Mouse (Mus musculus): ENCODE results near the gene Trappc6a. TPM values are rescaled to one million over a fixed set of nuclear protein-coding genes. Genes with fewer than 3 reads are reported as not detected.
A peak's percentile ranks its signal among the peaks of the same experiment; 100 is the strongest.

Trappc6a gene
- polyA plus RNA-seq, 3 experiments from 2014 or later = 24.6 to 47.8 (median 43.3) TPM

DNA sequence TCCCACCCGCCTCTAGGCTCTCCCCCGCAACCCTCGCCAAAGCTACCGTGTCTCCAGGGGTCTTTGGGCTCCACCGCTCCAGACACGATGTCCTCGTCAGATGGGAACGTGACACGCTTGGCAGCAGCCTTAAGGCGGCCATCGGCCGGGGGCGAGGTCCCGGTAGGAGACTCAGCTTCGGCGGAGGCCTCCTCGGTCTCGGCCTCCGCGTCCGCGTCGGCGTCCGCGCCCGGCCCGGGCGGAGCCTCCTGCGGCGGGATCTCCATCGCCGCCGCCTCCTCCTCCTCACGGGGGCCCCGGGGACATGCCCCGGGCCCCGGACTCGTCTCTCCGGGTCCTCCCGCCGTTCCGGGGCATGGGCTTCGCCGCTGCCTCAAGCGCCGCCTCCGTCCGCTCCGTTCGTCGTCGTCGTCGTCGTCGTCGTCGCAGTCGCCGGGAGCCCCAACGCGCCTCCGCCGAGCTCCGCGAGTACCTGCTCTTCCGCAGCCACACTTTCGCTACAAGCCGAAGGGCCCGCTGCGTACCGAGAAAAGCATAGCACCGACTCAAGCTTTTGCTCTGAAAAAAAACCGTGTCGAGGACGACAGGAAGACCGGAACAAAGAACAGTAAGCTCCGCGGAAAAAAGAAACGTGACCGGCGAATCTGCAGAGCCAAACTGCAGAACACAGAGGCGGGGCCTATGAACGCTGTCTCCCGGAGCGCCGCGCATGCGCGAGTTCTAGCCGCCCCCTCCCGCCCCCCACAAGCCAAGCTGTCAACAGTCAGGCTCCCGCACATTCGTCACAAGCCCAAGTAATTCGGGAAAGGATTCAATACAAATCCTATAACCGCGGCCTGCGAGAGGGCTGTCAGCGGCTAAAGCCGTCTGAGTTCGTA lies 53.8 kb downstream of the Trappc6a start:
- ATAC-seq = peak; percentile 84

DNA sequence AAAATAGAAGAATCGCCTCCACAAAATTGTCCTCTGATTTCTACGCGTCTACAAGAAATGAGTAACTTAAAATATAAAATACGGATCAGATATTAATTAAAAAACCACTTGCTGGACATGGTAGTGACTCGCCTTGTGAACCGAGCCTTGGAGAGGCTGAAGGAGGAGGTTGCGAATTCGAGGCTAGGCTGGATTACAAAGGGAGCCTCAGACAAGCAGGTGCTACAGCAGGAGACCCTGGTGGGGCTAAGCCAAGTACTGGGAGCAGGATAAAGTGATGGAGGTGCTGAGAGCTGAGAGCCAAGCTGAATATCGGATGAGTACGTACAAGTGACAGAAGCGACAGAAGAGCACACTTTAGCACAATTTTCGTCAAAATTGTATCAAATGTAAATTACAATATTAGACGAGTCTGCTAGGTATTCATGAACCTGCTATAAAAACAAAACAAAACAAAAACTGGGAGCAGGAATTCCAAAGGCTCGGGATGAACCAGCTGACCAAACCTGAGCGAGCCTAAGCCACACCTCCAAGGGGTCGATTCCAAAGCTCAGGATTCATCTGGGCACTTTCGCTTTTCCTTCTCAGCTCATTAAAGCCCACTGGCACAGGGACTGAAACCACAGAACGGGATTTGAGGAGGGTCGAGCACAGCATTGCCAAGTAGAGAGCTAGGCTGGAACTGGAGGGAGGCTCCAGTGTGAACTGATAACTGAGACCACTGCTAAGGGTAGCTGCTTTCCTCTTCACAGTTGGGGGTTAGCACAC lies 54.6 kb downstream of the Trappc6a start, which contains the start of gene Ppp1r37:
Gene Ppp1r37 (minus strand): TSS at position 434 of the 768 bp plus-strand sequence.
- no peak for ATAC-seq

DNA sequence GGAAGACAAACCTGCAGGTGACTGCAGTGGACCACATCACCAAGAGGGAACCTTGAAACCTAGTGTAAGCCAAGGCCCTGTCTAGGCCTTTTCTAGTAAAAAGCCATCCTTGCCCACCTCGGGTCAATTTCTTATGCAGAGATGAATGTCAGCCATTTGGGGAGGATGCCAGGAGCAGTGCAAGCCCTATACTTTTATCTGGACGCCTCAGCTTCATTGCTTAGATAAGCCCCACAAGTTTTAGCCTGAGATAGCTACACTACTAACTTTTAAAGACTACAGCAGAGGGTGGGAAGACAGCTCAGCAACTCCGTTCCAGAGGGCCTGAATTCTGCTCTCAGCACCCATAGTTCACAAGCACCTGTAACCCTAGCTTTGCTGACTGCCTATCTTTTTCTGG lies 55.7 kb downstream of the Trappc6a start:
- ATAC-seq = no peak

DNA sequence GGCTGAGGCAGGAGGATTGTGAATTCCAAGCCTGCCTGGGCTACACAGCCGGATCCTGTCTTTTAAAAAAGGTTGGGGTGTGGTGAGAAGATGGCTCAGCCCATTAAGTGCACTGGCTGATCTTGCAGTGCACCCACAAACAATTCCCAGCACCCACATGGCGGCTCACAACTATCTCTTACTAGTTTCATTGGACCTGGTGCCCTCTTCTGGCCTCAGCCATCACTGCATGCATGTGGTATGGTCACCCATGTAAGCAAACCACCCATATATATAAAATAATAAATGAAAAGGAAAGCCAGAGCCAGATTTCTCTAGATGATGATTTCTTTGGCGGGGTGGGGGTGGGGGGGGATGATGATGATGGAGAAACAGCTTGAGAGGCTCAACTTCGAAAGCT lies 56.3 kb downstream of the Trappc6a start:
- no peak for ATAC-seq

Other genes starting within 250 kb of the Trappc6a start
- gene Vasp, start 236.6 kb upstream of the Trappc6a start, polyA plus RNA-seq (2017; shearing (Covaris generic)) = 100 to 1,000 TPM in 1 of 3 experiments, 10 to 100 TPM in 2; 74.0 to 103 (median 94.6) TPM
- 1 to 10 TPM in 2 of 3 experiments, under 1 TPM in 1; 0.74 to 3.1 (median 2.1) TPM for gene Ppm1n, start 228.3 kb upstream of the Trappc6a start, polyA plus RNA-seq (2017; shearing (Covaris generic))
- not detected for gene Rtn2, start 225.8 kb upstream of the Trappc6a start, polyA plus RNA-seq (2017; shearing (Covaris generic))
- 1 to 10 TPM in 2 of 3 experiments, under 1 TPM in 1; 0.98 to 8.0 (median 2.0) TPM for gene Fosb, start 198.3 kb upstream of the Trappc6a start, polyA plus RNA-seq (2017; shearing (Covaris generic))
- gene Ercc1, start 163.6 kb upstream of the Trappc6a start, polyA plus RNA-seq (2017; shearing (Covaris generic)) = 10 to 100 TPM; 51.1 to 68.7 (median 55.2) TPM
- 10 to 100 TPM in 2 of 3 experiments, 1 to 10 TPM in 1; 8.9 to 22.4 (median 17.6) TPM for gene Cd3eap, start 148.9 kb upstream of the Trappc6a start, polyA plus RNA-seq (2017; shearing (Covaris generic))
- gene Ppp1r13l, start 148.6 kb upstream of the Trappc6a start, polyA plus RNA-seq (2017; shearing (Covaris generic)) = not detected
- gene Ercc2, start 126.4 kb upstream of the Trappc6a start, polyA plus RNA-seq (2017; shearing (Covaris generic)) = 10 to 100 TPM in 2 of 3 experiments, 1 to 10 TPM in 1; 7.8 to 10.9 (median 10.8) TPM
- 1 to 10 TPM; 1.5 to 4.8 (median 2.7) TPM for gene Klc3, start 104.3 kb upstream of the Trappc6a start, polyA plus RNA-seq (2017; shearing (Covaris generic))
- under 1 TPM in 1 of 3 experiments, not detected in 2; 0.25 TPM for gene Ckm, start 103.6 kb upstream of the Trappc6a start, polyA plus RNA-seq (2017; shearing (Covaris generic))
- 1 to 10 TPM in 1 of 3 experiments, under 1 TPM in 2; 0.87 to 1.3 (median 0.89) TPM for gene Mark4, start 49.6 kb upstream of the Trappc6a start, polyA plus RNA-seq (2017; shearing (Covaris generic))
- gene Exoc3l2, start 45.1 kb upstream of the Trappc6a start, polyA plus RNA-seq (2017; shearing (Covaris generic)) = not detected
- gene Bloc1s3, start within 50 bp of the Trappc6a start, polyA plus RNA-seq (2017; shearing (Covaris generic)) = under 1 TPM; 0.63 to 0.99 (median 0.65) TPM
- not detected for gene Nkpd1, start 9.4 kb downstream of the Trappc6a start, polyA plus RNA-seq (2017; shearing (Covaris generic))
- gene Ppp1r37, start 54.7 kb downstream of the Trappc6a start, polyA plus RNA-seq (2017; shearing (Covaris generic)) = 1 to 10 TPM; 2.5 to 5.3 (median 2.8) TPM
- 1 to 10 TPM in 2 of 3 experiments, under 1 TPM in 1; 0.87 to 2.3 (median 2.0) TPM for gene Zfp296, start 68.9 kb downstream of the Trappc6a start, polyA plus RNA-seq (2017; shearing (Covaris generic))
- gene Gemin7, start 69.2 kb downstream of the Trappc6a start, polyA plus RNA-seq (2017; shearing (Covaris generic)) = 100 to 1,000 TPM in 1 of 3 experiments, 10 to 100 TPM in 2; 77.6 to 107 (median 89.0) TPM
- gene Clasrp, start 96.1 kb downstream of the Trappc6a start, polyA plus RNA-seq (2017; shearing (Covaris generic)) = 10 to 100 TPM in 1 of 3 experiments, 1 to 10 TPM in 2; 8.1 to 10.8 (median 9.8) TPM
- 10 to 100 TPM; 11.2 to 18.9 (median 17.4) TPM for gene Relb, start 121.0 kb downstream of the Trappc6a start, polyA plus RNA-seq (2017; shearing (Covaris generic))
- gene Clptm1, start 156.6 kb downstream of the Trappc6a start, polyA plus RNA-seq (2017; shearing (Covaris generic)) = 10 to 100 TPM; 21.4 to 44.1 (median 27.2) TPM
- not detected for gene Apoc2, start 169.5 kb downstream of the Trappc6a start, polyA plus RNA-seq (2017; shearing (Covaris generic))
- gene Gm44805, start 173.0 kb downstream of the Trappc6a start, polyA plus RNA-seq (2017; shearing (Covaris generic)) = not detected
- 1 to 10 TPM in 2 of 3 experiments, not detected in 1; 1.0 to 1.4 TPM for gene Apoc4, start 173.1 kb downstream of the Trappc6a start, polyA plus RNA-seq (2017; shearing (Covaris generic))
- gene Apoc1, start 184.3 kb downstream of the Trappc6a start, polyA plus RNA-seq (2017; shearing (Covaris generic)) = 1 to 10 TPM in 1 of 3 experiments, not detected in 2; 1.2 TPM
- 10 to 100 TPM in 2 of 3 experiments, 1 to 10 TPM in 1; 8.7 to 11.9 (median 10.6) TPM for gene Apoe, start 190.8 kb downstream of the Trappc6a start, polyA plus RNA-seq (2017; shearing (Covaris generic))
- gene Tomm40, start 207.0 kb downstream of the Trappc6a start, polyA plus RNA-seq (2017; shearing (Covaris generic)) = 10 to 100 TPM in 1 of 3 experiments, 1 to 10 TPM in 2; 7.3 to 10.5 (median 8.0) TPM
- 1 to 10 TPM in 1 of 3 experiments, under 1 TPM in 1, not detected in 1; 0.13 to 1.0 TPM for gene Nectin2, start 242.1 kb downstream of the Trappc6a start, polyA plus RNA-seq (2017; shearing (Covaris generic))